Mouse (Mus musculus): ENCODE results near the gene Sgms2.

DNA sequence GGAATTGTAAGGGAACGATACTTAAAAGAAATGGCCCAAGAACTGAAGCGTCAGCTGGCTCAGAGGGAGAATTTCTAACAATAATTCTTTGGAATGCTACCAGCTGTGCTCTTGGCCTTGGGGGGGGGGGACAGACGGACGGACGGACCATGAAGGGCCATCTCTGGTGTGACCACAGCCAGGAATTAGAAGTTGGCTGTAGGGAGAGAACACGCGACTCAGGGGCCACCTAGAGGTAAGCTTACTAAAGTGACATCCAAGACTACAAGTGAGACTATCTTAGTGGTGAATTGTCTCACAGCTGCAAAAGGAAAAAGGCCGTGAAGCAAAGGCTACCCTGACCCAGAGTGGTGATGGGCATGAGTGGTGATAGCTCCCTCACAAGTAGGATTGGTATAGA, 20.4 kb upstream of the Sgms2 start:
- TF ChIP-seq EP300 (IDR thresholded peaks at IDR 0.05; ENCODE audit: low read depth) (no peak), CTCF (IDR thresholded peaks at IDR 0.05; ENCODE audit: low read depth) (peak; percentile 33)

All from liver, postnatal 0 days (tissue).